Mouse (Mus musculus) midbrain, postnatal 0 days (tissue): Measurements from ENCODE around the gene Rtn4rl1. TPM values are rescaled to one million over a fixed set of nuclear protein-coding genes. Genes with fewer than 3 reads are reported as not detected.
A peak's percentile ranks its signal among the peaks of the same experiment; 100 is the strongest.
"Not testable (repeated sequence)": the region's sequence is repeated elsewhere in the genome, so short reads cannot be mapped to it uniquely, and the experiment has no call there.

Source experiments
- ATAC-seq: fragments of 200-750 bp; cut with Nextera tagmentation; 2 replicates; pipeline ENCODE4 v1.8.0; 2017; ENCODE audit warnings: moderate number of reproducible peaks, mild to moderate bottlenecking, moderate TSS enrichment, moderate library complexity; ENCODE audit not compliant: low FRiP score
- DNase-seq: peaks from one replicate; pipeline ENCODE4 v3.0.0-alpha.2; 2015; ENCODE audit warnings: low spot score
- H3K27ac ChIP-seq: fragments of 300-500 bp; sonication (generic); 2 replicates; pipeline ENCODE4 v1.5.1; 2014; ENCODE audit warnings: low read depth, mild to moderate bottlenecking, low read length, mixed read lengths
- H3K27me3 ChIP-seq: fragments of 300-500 bp; sonication (generic); 2 replicates; pipeline ENCODE4 v1.6.1; 2014; ENCODE audit warnings: low read length, control low read depth, mixed read lengths; ENCODE audit not compliant: insufficient read depth
- H3K36me3 ChIP-seq: fragments of 300-500 bp; sonication (generic); 2 replicates; pipeline ENCODE4 v1.6.1; 2014; ENCODE audit warnings: low read length, control low read depth, mixed read lengths; ENCODE audit not compliant: insufficient read depth
- H3K4me1 ChIP-seq: fragments of 300-500 bp; sonication (generic); 2 replicates; pipeline ENCODE4 v1.6.1; 2014; ENCODE audit warnings: mild to moderate bottlenecking, control low read depth, antibody characterized with exemption, low read length, mixed read lengths; ENCODE audit not compliant: insufficient read depth
- H3K4me2 ChIP-seq: fragments of 300-500 bp; sonication (generic); 2 replicates; pipeline ENCODE4 v1.6.1; 2014; ENCODE audit warnings: low read depth, mild to moderate bottlenecking, low read length, mixed read lengths; ENCODE audit not compliant: poor library complexity, severe bottlenecking
- H3K4me3 ChIP-seq: fragments of 300-500 bp; sonication (generic); 2 replicates; pipeline ENCODE4 v1.5.1; 2014; ENCODE audit warnings: low read depth, mild to moderate bottlenecking, low read length, moderate library complexity
- H3K9ac ChIP-seq: fragments of 300-500 bp; sonication (generic); replicated peaks from 2 replicates; pipeline ENCODE4 v1.6.1; 2014; ENCODE audit warnings: mild to moderate bottlenecking, low read length, moderate library complexity, mixed read lengths; ENCODE audit not compliant: poor library complexity, severe bottlenecking
- H3K9me3 ChIP-seq: fragments of 300-500 bp; sonication (generic); 2 replicates; pipeline ENCODE4 v1.6.1; 2016; ENCODE audit warnings: low read length, control low read depth
- CTCF ChIP-seq: IDR thresholded peaks from 2 replicates; pipeline ENCODE4 v1.5.1; 2016; ENCODE audit warnings: antibody characterized with exemption, mild to moderate bottlenecking
- WGBS: fragments of 180-500 bp; shearing (Covaris S2); extraction: QIAGEN DNeasy Blood & Tissue Kit; methylation state at CpG from one replicate; pipeline ENCODE4 v1.1.7; 2014; 5-methylcytosine and 5-hydroxymethylcytosine counted together
- polyA plus RNA-seq: library from polyadenylated mRNA; unstranded; fragments of >200 nt; fragmentation: Nextera tagmentation; extraction: Ambion mirVana; gene quantifications from 2 replicates; pipeline ENCODE4 v1.2.1, GENCODE M21; 2015
- total RNA-seq: library from RNA; depleted of rRNA; stranded (reverse); fragments of >200 nt; gene quantifications from 2 replicates; pipeline ENCODE4 v1.2.3, GENCODE M21; 2014

The Rtn4rl1 gene
- total and polyA plus RNA-seq, 2 experiments from 2014 or later: 17.5 to 18.5 TPM

- Histone ChIP-seq H3K27ac (no peak overlapping the region), H3K27me3 (peaks cover 28% of the 10 kb centered on the region), H3K9ac (peak overlapping the region; percentile 14; the same call in 1 of the 2 replicates), H3K4me1 (peaks cover 9% of the 10 kb centered on the region; the same call in 1 of the 2 replicates), H3K4me3 (peak overlapping the region; percentile 38), H3K4me2 (peak overlapping the region; percentile 84), H3K9me3 (no peaks in the 10 kb centered on the region), H3K36me3 (no peaks in the 10 kb centered on the region)
- 2% methylated on average over 27 of the region's 38 CpGs for WGBS
- DNase-seq: peak; percentile 93
- peak; percentile 81 for TF ChIP-seq CTCF
- ATAC-seq: peak; percentile 65
Measured at GRCm38 (mm10) chr11:75170136-75170751, 23.3 kb upstream of the Rtn4rl1 start.

- Histone ChIP-seq H3K27me3 (peaks cover 18% of the 10 kb centered on the region), H3K36me3 (no peaks in the 10 kb centered on the region), H3K9me3 (no peaks in the 10 kb centered on the region), H3K4me1 (peaks cover 9% of the 10 kb centered on the region; the same call in 1 of the 2 replicates), H3K9ac (no peak overlapping the region), H3K4me3 (no peak overlapping the region), H3K27ac (no peak overlapping the region), H3K4me2 (peak overlapping the region; percentile 87)
- DNase-seq (no peak), ATAC-seq (no peak)
- TF ChIP-seq CTCF: no peak
- WGBS: 3% methylated on average over 17 of the region's 17 CpGs
Measured at GRCm38 (mm10) chr11:75171186-75171865, 22.3 kb upstream of the Rtn4rl1 start.

GRCm38 (mm10) chr11:75172151-75173094 lies 21.2 kb upstream of the Rtn4rl1 start:
- no peak for ATAC-seq
- H3K4me2 ChIP-seq: peak overlapping the region; percentile 87
- peak overlapping the region; percentile 70 for H3K9ac ChIP-seq
- peak overlapping the region; percentile 69 for H3K4me3 ChIP-seq
- under 1% methylated on average over 69 of the region's 75 CpGs for WGBS
- peaks cover 15% of the 10 kb centered on the region for H3K27me3 ChIP-seq
- peak overlapping the region; percentile 80; the same call in 1 of the 2 replicates for H3K27ac ChIP-seq
- TF ChIP-seq CTCF: no peak
- H3K9me3 ChIP-seq: no peaks in the 10 kb centered on the region
- H3K36me3 ChIP-seq: peaks cover 5% of the 10 kb centered on the region; the same call in 1 of the 2 replicates
- H3K4me1 ChIP-seq: peaks cover 9% of the 10 kb centered on the region; the same call in 1 of the 2 replicates
- DNase-seq: peak; percentile 79

- peak; percentile 83 for DNase-seq
- Histone ChIP-seq H3K4me3 (peak overlapping the region; percentile 69), H3K9me3 (no peaks in the 10 kb centered on the region), H3K4me1 (peaks cover 13% of the 10 kb centered on the region; the same call in 1 of the 2 replicates), H3K36me3 (peaks cover 5% of the 10 kb centered on the region), H3K9ac (peak overlapping the region; percentile 70), H3K27ac (peak overlapping the region; percentile 80), H3K27me3 (peaks cover 7% of the 10 kb centered on the region), H3K4me2 (peak overlapping the region; percentile 87)
- TF ChIP-seq CTCF: no peak
- ATAC-seq: peak; percentile 61
- under 1% methylated on average over 61 of the region's 71 CpGs for WGBS
Measured at GRCm38 (mm10) chr11:75173095-75173798, 20.3 kb upstream of the Rtn4rl1 start.

GRCm38 (mm10) chr11:75173799-75174165 lies 19.8 kb upstream of the Rtn4rl1 start:
- DNase-seq (no peak), ATAC-seq (no peak)
- H3K4me3 ChIP-seq: peak overlapping the region; percentile 69
- H3K4me2 ChIP-seq: peak overlapping the region; percentile 87
- peak overlapping the region; percentile 80; the same call in 1 of the 2 replicates for H3K27ac ChIP-seq
- peaks cover 5% of the 10 kb centered on the region for H3K36me3 ChIP-seq
- peaks cover 10% of the 10 kb centered on the region; the same call in 1 of the 2 replicates for H3K4me1 ChIP-seq
- H3K9me3 ChIP-seq: no peaks in the 10 kb centered on the region
- peaks cover 1% of the 10 kb centered on the region for H3K27me3 ChIP-seq
- peak overlapping the region; percentile 70 for H3K9ac ChIP-seq
- TF ChIP-seq CTCF: no peak
- 1% methylated on average over 15 of the region's 15 CpGs for WGBS

- not testable (repeated sequence) for H3K4me1 ChIP-seq
- 71% methylated on average over 6 of the region's 6 CpGs for WGBS
Measured at GRCm38 (mm10) chr11:75174574-75174973, 19.0 kb upstream of the Rtn4rl1 start.

More at GRCm38 (mm10) chr11:75174574-75174973, 19.0 kb upstream of the Rtn4rl1 start:
- H3K9me3 ChIP-seq, H3K4me3 ChIP-seq, H3K36me3 ChIP-seq, ATAC-seq, H3K27ac ChIP-seq, DNase-seq, H3K27me3 ChIP-seq, H3K9ac ChIP-seq: not testable (repeated sequence)
- H3K4me2 ChIP-seq: peak overlapping the region; percentile 87; the same call in 1 of the 2 replicates
